Mouse (Mus musculus) cortical plate, adult 2 months (tissue): Measurements from ENCODE around the gene Acadm. TPM values are rescaled to one million over a fixed set of nuclear protein-coding genes. Genes with fewer than 3 reads are reported as not detected.

Source experiments
- H3K27ac ChIP-seq: fragments of 200-500 bp; 2 replicates; pipeline ENCODE4 v1.5.1; 2012; ENCODE audit warnings: low read length, control low read depth, inconsistent platforms; ENCODE audit not compliant: insufficient read depth
- H3K4me1 ChIP-seq: fragments of 200-500 bp; 2 replicates; pipeline ENCODE4 v1.6.1; 2011; ENCODE audit warnings: low read length; ENCODE audit not compliant: control insufficient read depth, insufficient read depth
- H3K4me3 ChIP-seq: fragments of 200-500 bp; 2 replicates; pipeline ENCODE4 v1.5.1; 2011; ENCODE audit warnings: mild to moderate bottlenecking, low read length, control low read depth; ENCODE audit not compliant: insufficient read depth
- CTCF ChIP-seq: fragments of 200-500 bp; IDR thresholded peaks from 2 replicates; pipeline ENCODE4 v1.5.1; 2011; ENCODE audit warnings: mild to moderate bottlenecking, control low read depth, low read length; ENCODE audit not compliant: insufficient read depth; ENCODE audit errors: extremely low read depth
- POLR2A ChIP-seq: fragments of 200-500 bp; IDR thresholded peaks from 2 replicates; pipeline ENCODE4 v1.6.1; 2011; ENCODE audit warnings: mild to moderate bottlenecking, low read length, control low read depth; ENCODE audit not compliant: insufficient read depth; ENCODE audit errors: extremely low read depth
- polyA plus RNA-seq: library from polyadenylated mRNA; depleted of rRNA; stranded (reverse); fragments of >200 nt; gene quantifications from 2 replicates; pipeline ENCODE4 v1.2.3, GENCODE M21; 2012; rRNA removed

The Acadm gene
- polyA plus RNA-seq, 1 experiment = 54.4 TPM

- H3K27ac ChIP-seq = no peak overlapping the region
- peaks cover 2% of the 10 kb centered on the region; the same call in 1 of the 2 replicates for H3K4me1 ChIP-seq
- no peak overlapping the region for H3K4me3 ChIP-seq
- TF ChIP-seq CTCF (peak; percentile 54), POLR2A (no peak)
Observed at GRCm38 (mm10) chr3:153904586-153904985, 39.8 kb downstream of the Acadm start.

- Histone ChIP-seq H3K27ac (no peak overlapping the region), H3K4me3 (no peak overlapping the region), H3K4me1 (no peaks in the 10 kb centered on the region)
- TF ChIP-seq CTCF (no peak), POLR2A (no peak)
Observed at GRCm38 (mm10) chr3:153902595-153902994, 41.8 kb downstream of the Acadm start.

- Histone ChIP-seq H3K4me3 (no peak overlapping the region), H3K27ac (no peak overlapping the region), H3K4me1 (no peaks in the 10 kb centered on the region)
- TF ChIP-seq CTCF (no peak), POLR2A (no peak)
Observed at GRCm38 (mm10) chr3:153901904-153902303, 42.5 kb downstream of the Acadm start.

GRCm38 (mm10) chr3:153897216-153897615, 47.2 kb downstream of the Acadm start:
- TF ChIP-seq CTCF (no peak), POLR2A (no peak)
- H3K4me3 ChIP-seq = no peak overlapping the region
- no peaks in the 10 kb centered on the region for H3K4me1 ChIP-seq

DNA sequence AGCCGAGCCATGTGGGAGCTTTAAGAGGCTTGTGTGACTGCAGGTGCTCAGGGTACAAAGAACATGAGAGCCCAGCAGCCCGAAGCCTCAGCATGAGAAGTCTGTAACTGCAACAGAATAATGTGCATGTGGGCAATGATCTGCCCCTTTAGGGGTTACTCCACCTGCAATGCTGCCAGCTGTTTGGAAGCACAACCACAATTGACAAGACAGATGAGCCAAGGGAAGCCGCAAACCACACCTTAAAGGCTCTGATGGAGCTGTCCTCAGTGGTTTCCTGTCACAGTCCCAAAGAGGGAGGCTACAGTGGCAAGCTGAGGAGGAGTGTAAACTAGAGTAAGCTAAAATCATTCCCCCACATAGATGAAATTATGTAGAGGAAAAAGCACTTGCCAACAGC, 49.0 kb downstream of the Acadm start:
- Histone ChIP-seq H3K4me3 (no peak overlapping the region), H3K4me1 (no peaks in the 10 kb centered on the region), H3K27ac (no peak overlapping the region)
- TF ChIP-seq POLR2A = no peak
- no peak for TF ChIP-seq CTCF

More at GRCm38 (mm10) chr3:153897216-153897615, 47.2 kb downstream of the Acadm start:
- H3K27ac ChIP-seq = no peak overlapping the region

- H3K4me1 ChIP-seq = no peaks in the 10 kb centered on the region
- H3K4me3 ChIP-seq = no peak overlapping the region
- H3K27ac ChIP-seq = no peak overlapping the region
- no peak for TF ChIP-seq POLR2A
- TF ChIP-seq CTCF = no peak
Observed at GRCm38 (mm10) chr3:153889188-153889781, 55.1 kb downstream of the Acadm start.

DNA sequence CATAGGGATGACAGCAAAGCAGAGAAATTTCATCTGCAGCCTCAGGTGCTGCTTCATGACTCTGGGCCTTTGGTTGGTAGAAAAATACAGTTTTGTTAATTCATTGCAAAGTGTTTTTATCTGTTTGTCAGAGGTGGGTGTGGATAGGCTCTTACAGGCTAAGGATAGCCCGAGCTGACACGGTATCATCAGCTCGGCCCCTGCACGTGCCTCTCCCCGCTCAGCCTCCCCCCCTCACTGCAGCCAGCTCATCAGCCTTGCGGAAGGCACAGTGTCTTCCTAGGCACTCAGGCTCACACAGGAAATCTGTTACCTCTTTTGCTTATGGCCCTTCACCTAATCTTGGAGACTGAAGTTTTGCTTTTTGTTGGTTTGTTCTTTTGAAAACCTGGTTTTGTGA, 56.3 kb downstream of the Acadm start:
- TF ChIP-seq CTCF (no peak), POLR2A (no peak)
- H3K27ac ChIP-seq = no peak overlapping the region
- no peaks in the 10 kb centered on the region for H3K4me1 ChIP-seq
- H3K4me3 ChIP-seq = no peak overlapping the region

DNA sequence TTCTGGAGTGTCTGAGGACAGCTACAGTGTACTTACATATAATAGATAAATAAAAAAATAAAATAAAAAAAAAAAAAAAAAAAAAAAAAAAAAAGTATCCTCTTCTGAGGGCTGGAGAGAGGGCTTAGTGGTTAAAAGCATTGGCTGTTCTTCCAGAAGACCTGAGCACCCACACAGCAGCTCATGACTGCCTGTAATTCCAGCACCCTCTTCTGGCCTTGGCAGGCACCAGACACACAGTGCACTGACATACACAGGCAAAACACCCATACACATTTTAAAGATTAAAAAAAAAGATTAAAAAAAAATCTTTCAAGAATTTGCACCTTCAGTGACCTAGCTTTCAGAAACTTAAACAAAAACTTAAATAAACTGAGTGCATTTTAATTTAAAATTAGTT, 58.1 kb downstream of the Acadm start:
- H3K27ac ChIP-seq = no peak overlapping the region
- H3K4me1 ChIP-seq = no peaks in the 10 kb centered on the region
- no peak overlapping the region for H3K4me3 ChIP-seq
- no peak for TF ChIP-seq CTCF
- no peak for TF ChIP-seq POLR2A

Other genes starting within 250 kb of the Acadm start
- gene St6galnac3, start 219.5 kb downstream of the Acadm start, polyA plus RNA-seq = 10.7 and 16.7 TPM in 2 replicates
- not detected in 2 replicates for gene Asb17, start 100.4 kb downstream of the Acadm start, polyA plus RNA-seq
- gene Msh4, start 38.5 kb downstream of the Acadm start, polyA plus RNA-seq = 0.08 TPM in 1 of 2 replicates, not detected in the other
- 64.9 and 65.0 TPM in 2 replicates for gene Rabggtb, start 31.6 kb downstream of the Acadm start, polyA plus RNA-seq
- gene Slc44a5, start 28.8 kb upstream of the Acadm start, polyA plus RNA-seq = 4.8 and 6.9 TPM in 2 replicates